In genomic region chr10:117987620-117988019, GRCm38 (mm10) we compare ENCODE assay signal across 13 mouse cellular contexts.
DNase-seq lines count a peak whose midpoint lies in the region; ATAC-seq and TF ChIP-seq lines count a peak whose summit lies in the region.
"Had no signal": no experiment of that assay in that cellular context is flagged by ENCODE, and none has a peak within 500 bp of the region (broad histone marks: within the 10 kb centered on the region; RNA-seq: fewer than 3 reads in every experiment).

No protein-coding gene starts in this region.

- peak; percentile 36 for TF ChIP-seq EP300 in CH12.LX (IDR thresholded peaks at IDR 0.05; ENCODE audit: low read length)

- no peak for TF ChIP-seq RAD21 in CH12.LX (IDR thresholded peaks at IDR 0.05; ENCODE audit: low read depth, low read length)

- H3K4me3 ChIP-seq in CH12.LX (replicated peaks in 1 of 3; ENCODE audit: low read depth in 2 of 3, low read length in 2 of 3, poor library complexity in 1 of 3) = no peak overlapping the region
- H3K4me3 ChIP-seq in heart, embryonic 11.5 days (ENCODE audit: low read depth, low read length) = no peak overlapping the region
- H3K4me3 ChIP-seq in lung, embryonic 16.5 days (ENCODE audit: low read length) = no peak overlapping the region
- no peak overlapping the region for H3K4me3 ChIP-seq in liver, embryonic 12.5 days
- H3K4me3 ChIP-seq in thymus, adult 2 months (ENCODE audit: control insufficient read depth, insufficient read depth, low read length) = no peak overlapping the region
- H3K4me3 ChIP-seq: intestine, embryonic 15.5 days had no signal

- dilution Hi-C loops in CH12.LX (cut with MboI; ENCODE audit: extremely low pct_ligation_motif_present, extremely low pct_unique_long_range_greater_than_20kb, low sequenced_read_pairs) = no loop called here

- no peak overlapping the region for H3K4me2 ChIP-seq in CH12.LX (ENCODE audit: insufficient read depth, low read depth, poor library complexity, severe bottlenecking)
- H3K4me2 ChIP-seq in heart, embryonic 11.5 days = no peak overlapping the region
- H3K4me2 ChIP-seq in lung, embryonic 16.5 days (ENCODE audit: low read depth, low read length) = no peak overlapping the region
- H3K4me2 ChIP-seq in liver, embryonic 12.5 days = no peak overlapping the region
- H3K4me2 ChIP-seq: intestine, embryonic 15.5 days had no signal

- in situ Hi-C loops in CH12.LX (cut with MboI; ENCODE audit: low pct_ligation_motif_present, low pct_unique_long_range_greater_than_20kb, low sequenced_read_pairs) = no loop called here

- 53% methylated on average over 6 of the region's 6 CpGs for WGBS in heart, embryonic 11.5 days (ENCODE audit: insufficient replicate concordance)
- WGBS in lung, embryonic 16.5 days = 38% methylated on average over 6 of the region's 6 CpGs
- WGBS in liver, embryonic 12.5 days (ENCODE audit: insufficient replicate concordance) = 31% methylated on average over 6 of the region's 6 CpGs
- WGBS in thymus, adult 2 months = 64% methylated on average over 6 of the region's 6 CpGs

- ATAC-seq in heart, embryonic 11.5 days (replicated peaks; ENCODE audit: insufficient number of reproducible peaks, low FRiP score, low TSS enrichment) = peak; percentile 42; the same call in 1 of the 2 replicates
- peak; percentile 91 for ATAC-seq in lung, embryonic 16.5 days (ENCODE audit: low read depth)
- ATAC-seq in liver, embryonic 12.5 days = no peak
- ATAC-seq: intestine, embryonic 15.5 days had no signal

- H3K9ac ChIP-seq in CH12.LX (ENCODE audit: insufficient read depth, low read depth) = no peak overlapping the region
- H3K9ac ChIP-seq in heart, embryonic 11.5 days (ENCODE audit: low read depth, low read length) = no peak overlapping the region; the same call in 1 of the 2 replicates
- no peak overlapping the region for H3K9ac ChIP-seq in lung, embryonic 16.5 days (ENCODE audit: low read length)
- no peak overlapping the region for H3K9ac ChIP-seq in liver, embryonic 12.5 days
- H3K9ac ChIP-seq: intestine, embryonic 15.5 days had no signal

- peaks cover 14 to 20% of the 10 kb centered on the region in 2 experiments for H3K4me1 ChIP-seq in CH12.LX (ENCODE audit: control insufficient read depth in 1 of 2, insufficient read depth in 2 of 2)
- peaks cover 16% of the 10 kb centered on the region for H3K4me1 ChIP-seq in heart, embryonic 11.5 days (ENCODE audit: control insufficient read depth, insufficient read depth, low read length)
- H3K4me1 ChIP-seq in lung, embryonic 16.5 days (replicated peaks; ENCODE audit: control insufficient read depth, insufficient read depth, low read length) = peaks cover 12% of the 10 kb centered on the region; the same call in 1 of the 2 replicates
- no peaks in the 10 kb centered on the region for H3K4me1 ChIP-seq in liver, embryonic 12.5 days
- peaks cover 12% of the 10 kb centered on the region for H3K4me1 ChIP-seq in thymus, adult 2 months (replicated peaks; ENCODE audit: control insufficient read depth, insufficient read depth, low read length)
- H3K4me1 ChIP-seq: intestine, embryonic 15.5 days had no signal

- H3K79me2 ChIP-seq in CH12.LX (replicated peaks; ENCODE audit: control insufficient read depth, extremely low read depth, insufficient read depth, poor library complexity, severe bottlenecking) = no peaks in the 10 kb centered on the region

- DNase-seq in frontal cortex, adult 2 months (ENCODE audit: extremely low spot score in 1 of 2, low spot score in 1 of 2) = peak; percentile 33 to 48
- DNase-seq in frontal cortex, postnatal 25 days (ENCODE audit: low spot score in 2 of 2) = no peak
- peak; percentile 38 for DNase-seq in CH12.LX (ENCODE audit: extremely low read depth)
- DNase-seq in thymus, adult 2 months = no peak
- no peak for DNase-seq in gastrocnemius, adult 8-10 months (ENCODE audit: low spot score in 2 of 2)
- DNase-seq: adrenal gland, adult 8-10 months; cerebellum, adult 11-12 months; kidney, postnatal 25 days; thymus, postnatal 36 days had no signal

- TF ChIP-seq POLR2A in CH12.LX (IDR thresholded peaks at IDR 0.05; ENCODE audit: low read depth, low read length) = no peak
- TF ChIP-seq POLR2A in thymus, adult 2 months (IDR thresholded peaks at IDR 0.05; ENCODE audit: control insufficient read depth, extremely low read depth, insufficient read depth, low read length, poor library complexity) = no peak

- no peak overlapping the region for H3K27ac ChIP-seq in CH12.LX (ENCODE audit: insufficient read depth, low read depth)
- H3K27ac ChIP-seq in heart, embryonic 11.5 days (ENCODE audit: low read depth, low read length) = peak overlapping the region; percentile 77
- no peak overlapping the region for H3K27ac ChIP-seq in lung, embryonic 16.5 days (ENCODE audit: low read length)
- no peak overlapping the region for H3K27ac ChIP-seq in liver, embryonic 12.5 days
- H3K27ac ChIP-seq in thymus, adult 2 months (ENCODE audit: control insufficient read depth, insufficient read depth, low read length) = no peak overlapping the region
- H3K27ac ChIP-seq: intestine, embryonic 15.5 days had no signal

- H3K27me3 ChIP-seq in CH12.LX (replicated peaks) = no peaks in the 10 kb centered on the region
- no peaks in the 10 kb centered on the region for H3K27me3 ChIP-seq in heart, embryonic 11.5 days (ENCODE audit: control insufficient read depth, insufficient read depth, low read length)
- H3K27me3 ChIP-seq in lung, embryonic 16.5 days (ENCODE audit: control insufficient read depth, insufficient read depth, low read depth, low read length) = no peaks in the 10 kb centered on the region
- H3K27me3 ChIP-seq in liver, embryonic 12.5 days (replicated peaks) = no peaks in the 10 kb centered on the region
- H3K27me3 ChIP-seq in thymus, adult 2 months (ENCODE audit: control insufficient read depth, insufficient read depth, low read length) = no peaks in the 10 kb centered on the region
- H3K27me3 ChIP-seq: intestine, embryonic 15.5 days had no signal

- no peak for TF ChIP-seq CTCF in CH12.LX (conservative IDR thresholded peaks at IDR 0.05 in 1 of 2, IDR thresholded peaks at IDR 0.05 in 1 of 2; ENCODE audit: low read depth in 2 of 2, low read length in 2 of 2)
- TF ChIP-seq CTCF in thymus, adult 2 months (IDR thresholded peaks at IDR 0.05; ENCODE audit: borderline replicate concordance, control insufficient read depth, extremely low read depth, insufficient read depth, low read length, poor library complexity) = no peak

- H3K36me3 ChIP-seq in CH12.LX (replicated peaks in 1 of 2; ENCODE audit: control insufficient read depth in 1 of 2, insufficient read depth in 1 of 2, low read length in 1 of 2) = no peaks in the 10 kb centered on the region
- no peaks in the 10 kb centered on the region for H3K36me3 ChIP-seq in heart, embryonic 11.5 days (ENCODE audit: control insufficient read depth, insufficient read depth, low read length)
- H3K36me3 ChIP-seq in lung, embryonic 16.5 days (ENCODE audit: control insufficient read depth, insufficient read depth, low read length) = no peaks in the 10 kb centered on the region
- no peaks in the 10 kb centered on the region for H3K36me3 ChIP-seq in liver, embryonic 12.5 days
- no peaks in the 10 kb centered on the region for H3K36me3 ChIP-seq in thymus, adult 2 months (ENCODE audit: control insufficient read depth, insufficient read depth, low read length)
- H3K36me3 ChIP-seq: intestine, embryonic 15.5 days had no signal

- no peaks in the 10 kb centered on the region for H3K9me3 ChIP-seq in CH12.LX (replicated peaks; ENCODE audit: low read length)
- no peaks in the 10 kb centered on the region for H3K9me3 ChIP-seq in heart, embryonic 11.5 days (replicated peaks; ENCODE audit: control insufficient read depth, low read length)
- H3K9me3 ChIP-seq in lung, embryonic 16.5 days (ENCODE audit: control insufficient read depth, low read length) = no peaks in the 10 kb centered on the region
- H3K9me3 ChIP-seq in liver, embryonic 12.5 days (replicated peaks) = no peaks in the 10 kb centered on the region
- H3K9me3 ChIP-seq: intestine, embryonic 15.5 days had no signal

TF ChIP-seq in CH12.LX, 34 proteins besides CTCF, POLR2A, EP300 and RAD21:
- TF ChIP-seq BHLHE40 (IDR thresholded peaks at IDR 0.05; ENCODE audit: low read depth, low read length) = peak; percentile 96
- TF ChIP-seq UBTF (IDR thresholded peaks at IDR 0.05; ENCODE audit: low read depth, low read length) = no peak
- no peak for TF ChIP-seq ZC3H11A (IDR thresholded peaks at IDR 0.05; ENCODE audit: low read depth, low read length)
- TF ChIP-seq ETS1 (conservative IDR thresholded peaks at IDR 0.05; ENCODE audit: low read depth, low read length) = peak; percentile 81
- peak; percentile 66; the same call in 1 of the 2 replicates for TF ChIP-seq MEF2A (IDR thresholded peaks at IDR 0.05; ENCODE audit: borderline replicate concordance, low read depth, low read length)
- TF ChIP-seq MXI1 (IDR thresholded peaks at IDR 0.05; ENCODE audit: low read depth, low read length) = no peak
- TF ChIP-seq MAX (IDR thresholded peaks at IDR 0.05; ENCODE audit: low read length) = no peak
- no peak for TF ChIP-seq USF1 (IDR thresholded peaks at IDR 0.05; ENCODE audit: low read depth, low read length)
- TF ChIP-seq KAT2A (IDR thresholded peaks at IDR 0.05; ENCODE audit: insufficient replicate concordance, low read length) = no peak
- TF ChIP-seq RCOR1 (conservative IDR thresholded peaks at IDR 0.05; ENCODE audit: low read depth, low read length) = no peak
- TF ChIP-seq JUN (IDR thresholded peaks at IDR 0.05; ENCODE audit: insufficient read depth, low read depth, low read length) = no peak
- no peak for TF ChIP-seq GABPA (IDR thresholded peaks at IDR 0.05; ENCODE audit: insufficient replicate concordance, low read depth, low read length)
- no peak for TF ChIP-seq CHD1 (IDR thresholded peaks at IDR 0.05; ENCODE audit: low read depth, low read length)

Comparison
In these comparisons a context has a peak if more than half of its experiments do, and no peak if none do; other contexts are left out.
1. DNase-seq: peak in frontal cortex, adult 2 months (2 of 2) and CH12.LX (single experiment); none in frontal cortex, postnatal 25 days (0 of 2), thymus, adult 2 months (single experiment) and gastrocnemius, adult 8-10 months (0 of 2).